Mouse (Mus musculus) hindbrain, postnatal 0 days (tissue): Measurements from ENCODE around the gene Olfr1359. TPM values are rescaled to one million over a fixed set of nuclear protein-coding genes. Genes with fewer than 3 reads are reported as not detected.
A peak's percentile ranks its signal among the peaks of the same experiment; 100 is the strongest.
"Not testable (repeated sequence)": the region's sequence is repeated elsewhere in the genome, so short reads cannot be mapped to it uniquely, and the experiment has no call there.

ENCODE experiments used
- ATAC-seq: fragments of 200-750 bp; cut with Nextera tagmentation; 2 replicates; pipeline ENCODE4 v1.8.0; 2017; ENCODE audit warnings: mild to moderate bottlenecking, moderate TSS enrichment, moderate library complexity
- DNase-seq: peaks from one replicate; pipeline ENCODE4 v3.0.0-alpha.2; 2015; ENCODE audit warnings: low spot score
- H3K27ac ChIP-seq: fragments of 300-500 bp; sonication (generic); 2 replicates; pipeline ENCODE4 v1.5.1; 2014; ENCODE audit warnings: mild to moderate bottlenecking
- H3K27me3 ChIP-seq: fragments of 300-500 bp; sonication (generic); 2 replicates; pipeline ENCODE4 v1.6.1; 2014; ENCODE audit warnings: low read length, mixed read lengths; ENCODE audit not compliant: insufficient read depth
- H3K36me3 ChIP-seq: fragments of 300-500 bp; sonication (generic); 2 replicates; pipeline ENCODE4 v1.6.1; 2014; ENCODE audit warnings: low read length, mixed read lengths; ENCODE audit not compliant: insufficient read depth
- H3K4me1 ChIP-seq: fragments of 300-500 bp; sonication (generic); 2 replicates; pipeline ENCODE4 v1.6.1; 2014; ENCODE audit warnings: antibody characterized with exemption, low read length, mixed read lengths; ENCODE audit not compliant: insufficient read depth
- H3K4me2 ChIP-seq: fragments of 300-500 bp; sonication (generic); 2 replicates; pipeline ENCODE4 v1.6.1; 2014; ENCODE audit warnings: low read depth, mild to moderate bottlenecking, low read length, moderate library complexity, mixed read lengths
- H3K4me3 ChIP-seq: fragments of 300-500 bp; sonication (generic); 2 replicates; pipeline ENCODE4 v1.5.1; 2014; ENCODE audit warnings: low read length
- H3K9ac ChIP-seq: fragments of 300-500 bp; sonication (generic); replicated peaks from 2 replicates; pipeline ENCODE4 v1.6.1; 2014; ENCODE audit warnings: mild to moderate bottlenecking, low read length, moderate library complexity, mixed read lengths
- H3K9me3 ChIP-seq: fragments of 300-500 bp; sonication (generic); 2 replicates; pipeline ENCODE4 v1.6.1; 2016; ENCODE audit warnings: low read length, mixed read lengths
- CTCF ChIP-seq: IDR thresholded peaks from 2 replicates; pipeline ENCODE4 v1.5.1; 2016; ENCODE audit warnings: antibody characterized with exemption, control low read depth, low read depth
- WGBS: fragments of 180-500 bp; shearing (Covaris S2); extraction: QIAGEN DNeasy Blood & Tissue Kit; methylation state at CpG from one replicate; pipeline ENCODE4 v1.1.7; 2014; 5-methylcytosine and 5-hydroxymethylcytosine counted together
- polyA plus RNA-seq: library from polyadenylated mRNA; unstranded; fragments of >200 nt; fragmentation: Nextera tagmentation; extraction: Ambion mirVana; gene quantifications from 2 replicates; pipeline ENCODE4 v1.2.1, GENCODE M21; 2015
- total RNA-seq: library from RNA; depleted of rRNA; stranded (reverse); fragments of >200 nt; gene quantifications from 2 replicates; pipeline ENCODE4 v1.2.3, GENCODE M21; 2014

The Olfr1359 gene
- total and polyA plus RNA-seq, 2 experiments from 2014 or later: not detected

DNA sequence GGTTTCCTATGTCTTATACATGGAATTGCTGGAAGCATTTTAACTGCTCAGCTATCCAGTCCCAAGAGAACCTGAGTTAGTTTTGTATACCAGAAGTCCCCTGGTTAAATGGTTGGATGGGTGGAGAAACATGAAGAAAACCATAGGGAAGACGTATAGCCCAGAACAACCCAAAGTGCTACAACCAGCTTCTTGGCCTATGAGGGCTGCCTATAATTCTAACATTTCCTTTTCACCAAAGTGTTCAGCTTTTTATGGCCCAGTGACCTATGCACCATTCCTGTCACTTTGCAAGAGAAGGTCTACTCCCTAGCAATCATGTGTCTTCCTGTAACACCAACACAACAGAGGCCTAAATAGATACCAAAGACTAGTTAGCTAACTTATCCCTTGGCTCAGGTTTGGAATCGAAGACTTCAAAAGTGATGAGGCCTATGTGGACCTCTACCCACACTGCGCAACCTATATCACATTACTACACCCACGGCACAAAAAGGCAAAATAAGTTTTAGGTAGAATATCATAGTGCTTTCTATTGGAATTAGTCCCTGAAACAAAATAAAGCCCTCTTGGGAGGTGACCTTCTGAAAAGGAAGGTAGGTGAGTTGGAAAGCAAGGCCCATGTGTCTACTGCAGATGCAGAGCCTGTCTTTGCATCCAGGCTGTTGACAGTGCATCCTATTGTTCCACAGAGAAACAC is 20.6 kb downstream of the Olfr1359 start:
- H3K4me2 ChIP-seq: peak overlapping the region; percentile 72
- no peak for ATAC-seq
- peaks cover 9% of the 10 kb centered on the region; the same call in 1 of the 2 replicates for H3K4me1 ChIP-seq
- no peaks in the 10 kb centered on the region for H3K36me3 ChIP-seq
- DNase-seq: no peak
- H3K9me3 ChIP-seq: no peaks in the 10 kb centered on the region
- peak overlapping the region; percentile 44 for H3K9ac ChIP-seq
- peak overlapping the region; percentile 31 for H3K4me3 ChIP-seq
- H3K27me3 ChIP-seq: no peaks in the 10 kb centered on the region
- 63% methylated on average over 4 of the region's 4 CpGs for WGBS
- H3K27ac ChIP-seq: 0 out of 2 replicates have a peak overlapping the region, but pooled peaks have one; percentile 58
- no peak for TF ChIP-seq CTCF

DNA sequence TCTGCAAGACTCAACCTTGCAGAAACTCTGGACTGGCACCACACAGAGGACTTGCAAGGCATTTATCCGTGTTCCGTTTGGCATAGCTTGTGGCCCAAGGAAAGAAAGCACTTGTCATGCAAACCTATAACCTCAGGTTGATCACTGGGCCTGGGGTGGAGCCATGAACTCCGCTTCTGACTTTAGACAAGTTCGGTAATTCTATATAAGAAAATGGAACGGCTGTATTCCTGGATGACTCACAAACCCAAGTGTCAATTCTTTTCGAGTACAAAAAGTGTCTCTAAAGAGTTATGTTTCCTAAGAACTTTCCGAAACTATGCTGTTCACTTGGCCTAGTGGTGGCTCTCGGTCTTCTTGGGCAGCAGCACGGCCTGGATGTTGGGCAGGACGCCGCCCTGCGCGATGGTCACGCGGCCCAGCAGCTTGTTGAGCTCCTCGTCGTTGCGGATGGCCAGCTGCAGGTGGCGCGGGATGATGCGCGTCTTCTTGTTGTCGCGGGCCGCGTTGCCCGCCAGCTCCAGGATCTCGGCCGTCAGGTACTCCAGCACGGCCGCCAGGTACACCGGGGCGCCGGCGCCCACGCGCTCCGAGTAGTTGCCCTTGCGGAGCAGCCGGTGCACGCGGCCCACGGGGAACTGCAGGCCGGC is 23.3 kb downstream of the Olfr1359 start:
- H3K36me3 ChIP-seq, H3K27me3 ChIP-seq, DNase-seq, H3K4me1 ChIP-seq, H3K9me3 ChIP-seq, H3K9ac ChIP-seq: not testable (repeated sequence)
- Histone ChIP-seq H3K4me2 (peak overlapping the region; percentile 59), H3K4me3 (peak overlapping the region; percentile 39), H3K27ac (peak overlapping the region; percentile 66; the same call in 1 of the 2 replicates)
- 1% methylated on average over 19 of the region's 44 CpGs for WGBS
- peak; percentile 18 for ATAC-seq

DNA sequence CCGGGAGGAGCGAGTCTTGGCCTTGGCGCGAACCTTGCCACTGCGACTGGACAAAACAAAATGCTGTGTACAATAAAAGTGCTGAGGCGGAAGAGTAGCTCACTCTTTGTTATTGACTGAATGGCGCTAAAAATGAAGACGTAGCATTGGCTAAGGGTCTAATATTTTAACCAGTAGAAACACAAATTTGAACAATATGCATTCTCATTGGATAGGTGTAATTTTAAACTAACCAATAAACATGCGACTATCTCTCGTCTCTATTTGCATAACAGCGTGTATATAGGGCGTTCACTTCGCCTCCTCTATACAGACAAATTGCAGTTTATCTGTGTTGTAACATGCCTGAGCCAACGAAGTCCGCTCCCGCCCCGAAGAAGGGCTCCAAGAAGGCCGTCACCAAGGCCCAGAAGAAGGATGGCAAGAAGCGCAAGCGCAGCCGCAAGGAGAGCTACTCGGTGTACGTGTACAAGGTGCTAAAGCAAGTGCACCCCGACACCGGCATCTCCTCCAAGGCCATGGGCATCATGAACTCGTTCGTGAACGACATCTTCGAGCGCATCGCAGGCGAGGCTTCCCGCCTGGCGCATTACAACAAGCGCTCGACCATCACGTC is 24.0 kb downstream of the Olfr1359 start, which contains the start of gene Hist1h2bm:
Gene Hist1h2bm, plus strand, starts transcription at position 288 of the 616 bp plus-strand sequence.
- DNase-seq (peak; percentile 93), ATAC-seq (peak; percentile 96)
- not testable (repeated sequence) for H3K4me1 ChIP-seq, H3K36me3 ChIP-seq, H3K9me3 ChIP-seq, H3K27me3 ChIP-seq
- H3K4me2 ChIP-seq: peak within 1 kb of the TSS; percentile 59
- 0 out of 2 replicates have a peak within 1 kb of the TSS, but pooled peaks have one; percentile 5 for H3K9ac ChIP-seq
- peak within 1 kb of the TSS; percentile 88 for H3K27ac ChIP-seq
- under 1% methylated on average over 36 of the region's 37 CpGs for WGBS
- peak within 1 kb of the TSS; percentile 39 for H3K4me3 ChIP-seq

DNA sequence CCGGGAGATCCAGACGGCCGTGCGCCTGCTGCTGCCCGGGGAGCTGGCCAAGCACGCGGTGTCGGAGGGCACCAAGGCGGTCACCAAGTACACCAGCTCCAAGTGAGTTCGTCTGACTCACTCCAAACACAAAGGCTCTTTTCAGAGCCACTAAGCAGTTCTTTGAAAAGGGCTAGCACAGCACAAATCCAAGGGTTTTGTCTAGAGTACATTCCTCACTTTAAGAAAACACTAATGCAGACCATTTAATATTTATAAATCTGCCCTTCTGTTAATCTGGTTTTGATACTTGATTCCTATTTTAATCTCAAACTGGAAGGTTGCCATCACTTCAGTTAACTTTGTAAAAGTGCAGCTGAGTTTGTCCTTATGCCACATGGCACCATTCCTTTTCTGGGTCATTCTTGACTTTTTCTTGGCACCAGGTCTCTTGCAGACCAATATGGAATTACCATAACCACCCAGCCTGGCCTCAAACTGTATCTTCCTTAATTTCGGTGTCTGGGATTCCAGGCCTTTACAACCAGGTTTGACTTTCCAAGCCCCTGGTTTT is 24.5 kb downstream of the Olfr1359 start:
- H3K4me2 ChIP-seq: peak overlapping the region; percentile 59
- no peaks in the 10 kb centered on the region for H3K9me3 ChIP-seq
- TF ChIP-seq CTCF: no peak
- 0 out of 2 replicates have a peak overlapping the region, but pooled peaks have one; percentile 5 for H3K9ac ChIP-seq
- peaks cover 9% of the 10 kb centered on the region; the same call in 1 of the 2 replicates for H3K4me1 ChIP-seq
- WGBS: 2% methylated on average over 11 of the region's 11 CpGs
- peak; percentile 68 for ATAC-seq
- DNase-seq: peak; percentile 56
- peak overlapping the region; percentile 88 for H3K27ac ChIP-seq
- no peaks in the 10 kb centered on the region for H3K36me3 ChIP-seq
- H3K27me3 ChIP-seq: no peaks in the 10 kb centered on the region
- H3K4me3 ChIP-seq: peak overlapping the region; percentile 39

DNA sequence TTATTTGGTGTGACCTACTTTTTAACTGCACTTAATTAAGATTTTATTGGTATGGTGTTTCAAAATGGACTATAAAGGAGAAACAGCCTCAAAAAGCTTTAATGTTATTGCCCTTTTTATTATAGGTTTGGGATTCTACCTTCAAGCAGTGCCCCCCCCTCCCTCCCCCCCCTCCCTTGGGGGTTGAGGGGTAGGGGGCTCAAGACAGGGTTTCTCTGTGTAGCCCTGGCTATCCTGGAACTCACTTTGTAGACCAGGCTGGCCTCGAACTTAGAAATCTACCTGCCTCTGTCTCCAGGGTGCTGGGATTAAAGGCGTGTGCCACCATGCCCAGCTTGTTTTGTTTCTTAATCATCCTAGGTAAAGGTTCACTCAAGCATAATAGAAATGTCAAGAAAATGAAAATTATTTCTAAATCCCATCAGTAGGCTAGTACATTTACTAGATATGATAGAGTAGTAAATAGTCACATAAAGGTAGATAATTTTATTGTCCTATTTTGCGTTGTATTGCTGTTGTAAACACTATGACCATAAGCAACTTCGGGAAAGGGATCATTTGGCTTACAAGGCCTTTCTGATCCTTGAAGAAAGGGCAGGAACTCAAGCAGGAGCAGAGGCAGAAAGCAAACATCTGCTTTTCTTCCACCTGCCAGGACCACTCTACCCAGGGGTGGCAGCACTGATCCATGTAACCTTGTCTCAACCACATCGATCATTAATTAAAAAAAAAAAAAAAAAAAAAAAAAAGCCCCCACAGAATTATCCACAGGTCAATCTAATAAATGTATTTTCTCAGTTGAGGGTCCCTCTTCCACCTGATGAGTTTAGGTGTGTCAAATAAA is 25.3 kb downstream of the Olfr1359 start:
- H3K27ac ChIP-seq: peak overlapping the region; percentile 88; the same call in 1 of the 2 replicates
- DNase-seq (no peak), ATAC-seq (no peak)
- H3K27me3 ChIP-seq: no peaks in the 10 kb centered on the region
- WGBS: 36% methylated on average over 5 of the region's 5 CpGs
- no peaks in the 10 kb centered on the region for H3K9me3 ChIP-seq
- H3K4me2 ChIP-seq: peak overlapping the region; percentile 59; the same call in 1 of the 2 replicates
- no peak overlapping the region for H3K4me3 ChIP-seq
- peaks cover 7% of the 10 kb centered on the region; the same call in 1 of the 2 replicates for H3K4me1 ChIP-seq
- H3K9ac ChIP-seq: no peak overlapping the region
- 0 out of 2 replicates have a peak, but pooled peaks have one; percentile 11 for TF ChIP-seq CTCF
- H3K36me3 ChIP-seq: no peaks in the 10 kb centered on the region
